Mouse (Mus musculus) liver, embryonic 16.5 days (tissue): ENCODE data around the gene D10Jhu81e. TPM values are rescaled to one million over a fixed set of nuclear protein-coding genes. Genes with fewer than 3 reads are reported as not detected.
"Not testable (repeated sequence)": the region's sequence is repeated elsewhere in the genome, so short reads cannot be mapped to it uniquely, and the experiment has no call there.

Source experiments
- ATAC-seq: fragments of 200-750 bp; cut with Nextera tagmentation; 2 replicates; pipeline ENCODE4 v1.8.0; 2017; ENCODE audit warnings: low read depth, mild to moderate bottlenecking, moderate number of reproducible peaks, moderate library complexity
- H3K27ac ChIP-seq: fragments of 300-500 bp; sonication (generic); 2 replicates; pipeline ENCODE4 v1.5.1; 2014; ENCODE audit warnings: mild to moderate bottlenecking, low read length
- H3K27me3 ChIP-seq: fragments of 300-500 bp; sonication (generic); 2 replicates; pipeline ENCODE4 v1.6.1; 2014; ENCODE audit warnings: low read depth, low read length, mixed read lengths; ENCODE audit not compliant: control insufficient read depth, insufficient read depth
- H3K36me3 ChIP-seq: fragments of 300-500 bp; sonication (generic); 2 replicates; pipeline ENCODE4 v1.6.1; 2014; ENCODE audit warnings: mild to moderate bottlenecking; ENCODE audit not compliant: control insufficient read depth, insufficient read depth
- H3K4me1 ChIP-seq: fragments of 300-500 bp; sonication (generic); 2 replicates; pipeline ENCODE4 v1.6.1; 2014; ENCODE audit warnings: low read depth, low read length, mixed read lengths; ENCODE audit not compliant: control insufficient read depth
- H3K4me2 ChIP-seq: fragments of 300-500 bp; sonication (generic); 2 replicates; pipeline ENCODE4 v1.6.1; 2014; ENCODE audit warnings: low read depth, low read length, mixed read lengths
- H3K4me3 ChIP-seq: fragments of 300-500 bp; sonication (generic); 2 replicates; pipeline ENCODE4 v1.5.1; 2014; ENCODE audit warnings: low read depth, mild to moderate bottlenecking, low read length
- H3K9ac ChIP-seq: fragments of 300-500 bp; sonication (generic); 2 replicates; pipeline ENCODE4 v1.6.1; 2014; ENCODE audit warnings: low read depth, low read length
- H3K9me3 ChIP-seq: fragments of 300-500 bp; sonication (generic); replicated peaks from 2 replicates; pipeline ENCODE4 v1.6.1; 2016; ENCODE audit warnings: low read length; ENCODE audit not compliant: control insufficient read depth
- WGBS: fragments of 180-500 bp; shearing (Covaris S2); extraction: QIAGEN DNeasy Blood & Tissue Kit; methylation state at CpG from one replicate; pipeline ENCODE4 v1.1.7; 2014; ENCODE audit not compliant: insufficient replicate concordance; 5-methylcytosine and 5-hydroxymethylcytosine counted together
- polyA plus RNA-seq: library from polyadenylated mRNA; unstranded; fragments of >200 nt; fragmentation: Nextera tagmentation; extraction: Ambion mirVana; gene quantifications from 2 replicates; pipeline ENCODE4 v1.2.1, GENCODE M21; 2015

Gene D10Jhu81e
- polyA plus RNA-seq, 1 experiment from 2014 or later = 21.7 TPM

DNA sequence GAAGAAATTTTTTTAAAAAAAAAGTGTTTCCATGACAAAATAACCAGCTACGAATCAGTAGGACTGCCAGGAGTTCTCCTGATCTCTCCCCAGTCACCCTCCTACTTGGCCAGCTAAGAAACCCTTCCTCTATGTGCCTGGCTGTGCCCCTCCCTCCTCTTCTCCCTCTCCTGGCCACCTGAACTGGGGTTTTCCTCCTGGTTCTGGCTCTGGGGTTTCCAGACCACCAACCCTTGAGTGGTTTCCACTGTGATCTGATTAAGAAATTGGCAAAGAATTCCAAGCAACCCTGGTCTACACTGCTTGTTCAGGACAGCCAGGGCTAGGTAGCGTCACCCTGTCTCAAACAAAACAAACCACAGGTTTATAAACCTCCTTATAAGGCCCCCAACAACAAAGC, 40.9 kb downstream of the D10Jhu81e start:
- no peak for ATAC-seq
- H3K4me2 ChIP-seq = no peak overlapping the region
- 43% methylated on average over 2 of the region's 2 CpGs for WGBS
- no peaks in the 10 kb centered on the region for H3K27me3 ChIP-seq
- 0 out of 2 replicates have a peak, but pooled peaks cover 3% of the 10 kb centered on the region for H3K4me1 ChIP-seq
- H3K36me3 ChIP-seq = no peaks in the 10 kb centered on the region
- no peak overlapping the region for H3K27ac ChIP-seq
- H3K9ac ChIP-seq = no peak overlapping the region
- no peak overlapping the region for H3K4me3 ChIP-seq
- no peaks in the 10 kb centered on the region for H3K9me3 ChIP-seq

DNA sequence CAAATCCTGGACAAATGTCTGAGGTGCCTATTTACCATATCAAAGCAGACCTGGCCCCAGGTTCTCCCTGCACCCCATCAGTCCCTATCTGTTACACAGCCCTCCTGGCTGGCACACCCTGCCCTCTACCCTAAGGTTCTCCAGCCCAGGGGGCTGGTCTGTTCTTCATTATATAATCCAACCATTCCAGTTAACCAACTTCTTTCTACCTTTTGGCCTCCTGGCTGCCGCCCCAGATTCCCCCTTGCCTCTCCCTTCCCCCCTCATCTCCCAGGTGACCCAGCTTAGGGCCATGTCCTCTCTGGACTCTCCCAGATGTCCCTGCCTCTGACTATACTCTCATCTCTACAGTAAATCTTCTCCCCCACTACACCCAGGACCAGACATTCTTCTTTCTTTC, 41.7 kb downstream of the D10Jhu81e start:
- Histone ChIP-seq H3K9me3 (no peaks in the 10 kb centered on the region), H3K4me3 (no peak overlapping the region), H3K9ac (no peak overlapping the region), H3K27ac (no peak overlapping the region), H3K36me3 (no peaks in the 10 kb centered on the region), H3K27me3 (no peaks in the 10 kb centered on the region), H3K4me2 (no peak overlapping the region), H3K4me1 (0 out of 2 replicates have a peak, but pooled peaks cover 3% of the 10 kb centered on the region)
- WGBS = 38% methylated on average over 1 of the region's 1 CpGs
- ATAC-seq = no peak

DNA sequence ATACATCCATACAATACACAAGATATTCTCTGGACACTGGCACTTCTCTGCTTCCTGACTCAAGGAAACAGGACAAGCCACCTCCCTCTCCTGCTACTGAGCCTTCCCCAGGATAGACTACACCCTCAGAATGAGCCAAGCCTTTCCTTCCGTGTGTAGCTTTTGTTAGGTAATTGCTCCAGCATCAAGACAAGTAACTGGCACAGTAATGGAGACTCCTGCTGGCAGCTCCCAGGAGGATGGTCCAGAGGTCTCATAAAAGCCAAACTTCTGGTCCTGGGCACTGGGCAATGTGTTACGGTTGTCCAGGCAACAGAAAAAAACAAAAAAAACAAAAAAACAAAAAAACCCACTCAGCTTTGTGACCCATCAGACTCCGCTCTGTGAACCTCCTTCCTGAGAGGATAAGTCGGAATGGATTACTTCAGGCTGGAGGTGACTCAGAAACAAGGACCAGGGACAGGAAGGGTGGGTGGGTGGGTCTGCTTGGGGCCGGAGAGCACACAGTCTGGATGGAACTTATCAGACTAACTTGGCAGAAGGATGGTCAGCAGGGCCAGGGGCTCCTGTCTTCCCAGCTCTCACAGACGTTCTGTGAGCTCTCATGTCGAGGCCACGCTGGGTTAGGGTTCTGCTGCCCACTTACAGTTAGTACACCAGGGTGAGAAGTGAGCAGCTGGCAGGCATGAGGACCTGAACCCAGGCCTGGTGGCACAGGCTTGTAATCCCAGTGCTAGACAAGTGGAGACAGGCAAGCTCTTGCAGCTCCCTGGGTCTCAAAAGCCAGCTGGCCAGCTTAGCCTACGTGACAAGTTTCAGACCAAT, 42.3 kb downstream of the D10Jhu81e start:
- no peak for ATAC-seq
- Histone ChIP-seq H3K27me3 (no peaks in the 10 kb centered on the region), H3K36me3 (no peaks in the 10 kb centered on the region), H3K9ac (no peak overlapping the region), H3K4me1 (0 out of 2 replicates have a peak, but pooled peaks cover 3% of the 10 kb centered on the region), H3K9me3 (no peaks in the 10 kb centered on the region), H3K4me3 (no peak overlapping the region), H3K4me2 (no peak overlapping the region), H3K27ac (no peak overlapping the region)
- WGBS = 60% methylated on average over 9 of the region's 9 CpGs

DNA sequence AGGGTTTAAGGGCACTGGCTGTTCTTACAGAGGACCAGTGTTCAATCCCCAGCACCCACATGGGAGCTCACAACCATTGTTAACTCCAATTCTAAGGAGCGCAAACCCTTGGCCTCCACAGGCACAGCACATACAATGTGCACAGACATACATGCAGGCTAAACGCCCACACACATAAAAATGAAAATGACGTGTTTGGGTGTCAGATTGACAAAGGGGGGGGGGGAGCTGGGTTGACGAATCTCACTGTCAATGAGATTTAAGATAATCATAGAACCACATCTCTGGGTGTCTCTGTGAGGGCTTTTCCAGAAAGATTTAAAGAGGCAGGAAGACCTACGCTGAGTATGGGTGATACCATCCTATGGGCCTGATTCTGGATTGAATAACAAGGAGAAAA, 43.3 kb downstream of the D10Jhu81e start:
- Histone ChIP-seq H3K36me3 (no peaks in the 10 kb centered on the region), H3K4me1 (0 out of 2 replicates have a peak, but pooled peaks cover 3% of the 10 kb centered on the region), H3K4me3 (no peak overlapping the region), H3K9ac (no peak overlapping the region), H3K9me3 (no peaks in the 10 kb centered on the region), H3K27ac (no peak overlapping the region), H3K27me3 (no peaks in the 10 kb centered on the region), H3K4me2 (no peak overlapping the region)
- WGBS = 72% methylated on average over 5 of the region's 5 CpGs
- no peak for ATAC-seq

DNA sequence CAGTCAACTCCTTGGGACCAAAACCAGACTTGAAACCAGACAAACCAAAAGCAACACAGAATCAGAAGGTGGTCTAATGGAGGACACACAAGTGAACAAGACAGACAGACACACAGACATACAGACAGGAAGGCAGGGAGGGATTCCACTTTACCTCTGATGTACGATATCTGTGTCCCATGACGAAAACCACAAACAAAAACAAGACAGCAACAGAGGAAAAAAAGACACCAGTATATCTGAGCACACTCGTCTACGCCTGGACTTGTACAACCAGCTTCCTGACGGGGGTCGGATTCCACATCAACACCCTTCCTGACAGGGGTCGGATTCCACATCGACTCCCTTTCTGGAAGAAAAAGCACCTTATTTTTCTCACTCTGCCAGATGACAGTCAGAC, 44.5 kb downstream of the D10Jhu81e start:
- not testable (repeated sequence) for H3K9ac ChIP-seq, H3K36me3 ChIP-seq, H3K9me3 ChIP-seq, H3K27me3 ChIP-seq, H3K4me3 ChIP-seq, H3K4me1 ChIP-seq, H3K27ac ChIP-seq, ATAC-seq, H3K4me2 ChIP-seq
- 53% methylated on average over 8 of the region's 8 CpGs for WGBS

DNA sequence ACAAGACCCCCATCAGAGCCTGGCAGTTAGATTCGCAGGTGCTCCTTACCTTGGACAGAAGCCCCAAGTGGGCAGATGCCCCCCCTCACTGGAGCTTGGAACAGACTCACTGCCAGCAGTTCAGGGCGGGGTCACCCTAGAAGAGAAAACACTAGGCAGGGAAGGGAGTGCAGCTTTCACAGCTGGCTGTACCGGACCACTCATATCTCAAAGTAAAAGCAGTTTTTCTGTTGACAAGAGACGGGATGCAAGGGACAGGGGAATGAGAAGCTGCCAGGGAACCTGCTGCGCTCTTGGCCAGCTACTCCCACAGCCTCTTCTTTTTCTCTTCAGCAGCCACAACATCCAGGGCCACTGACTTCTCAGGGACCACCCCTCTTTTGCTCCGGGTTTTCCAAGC, 45.4 kb downstream of the D10Jhu81e start:
- 31% methylated on average over 6 of the region's 6 CpGs for WGBS
- not testable (repeated sequence) for H3K27ac ChIP-seq, H3K4me1 ChIP-seq, H3K9me3 ChIP-seq, H3K27me3 ChIP-seq, ATAC-seq, H3K4me2 ChIP-seq, H3K36me3 ChIP-seq, H3K9ac ChIP-seq, H3K4me3 ChIP-seq

DNA sequence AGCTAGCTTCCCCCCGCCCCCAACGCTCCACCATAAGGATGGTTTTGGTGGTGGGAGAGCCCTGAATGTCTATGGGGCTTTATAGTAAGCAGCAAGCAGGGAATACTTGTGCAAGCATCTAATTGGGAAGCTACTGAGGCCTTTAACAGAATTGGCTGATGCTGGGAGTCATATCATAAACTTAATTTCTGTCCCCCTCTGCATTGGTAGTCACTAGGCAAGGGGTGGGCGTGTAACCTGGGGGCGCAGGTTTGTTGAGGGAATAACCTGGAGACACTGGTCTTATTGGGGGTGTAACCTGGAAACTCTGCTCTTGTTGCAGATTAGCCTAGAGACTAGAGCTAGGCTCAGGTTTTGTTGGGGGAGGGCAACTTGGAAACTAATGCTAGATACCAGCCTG, 50.2 kb downstream of the D10Jhu81e start:
- Histone ChIP-seq H3K4me1 (0 out of 2 replicates have a peak, but pooled peaks cover 3% of the 10 kb centered on the region), H3K4me2 (no peak overlapping the region), H3K9ac (no peak overlapping the region), H3K9me3 (no peaks in the 10 kb centered on the region), H3K4me3 (no peak overlapping the region), H3K36me3 (no peaks in the 10 kb centered on the region), H3K27me3 (no peaks in the 10 kb centered on the region), H3K27ac (no peak overlapping the region)
- no peak for ATAC-seq
- 71% methylated on average over 4 of the region's 4 CpGs for WGBS

DNA sequence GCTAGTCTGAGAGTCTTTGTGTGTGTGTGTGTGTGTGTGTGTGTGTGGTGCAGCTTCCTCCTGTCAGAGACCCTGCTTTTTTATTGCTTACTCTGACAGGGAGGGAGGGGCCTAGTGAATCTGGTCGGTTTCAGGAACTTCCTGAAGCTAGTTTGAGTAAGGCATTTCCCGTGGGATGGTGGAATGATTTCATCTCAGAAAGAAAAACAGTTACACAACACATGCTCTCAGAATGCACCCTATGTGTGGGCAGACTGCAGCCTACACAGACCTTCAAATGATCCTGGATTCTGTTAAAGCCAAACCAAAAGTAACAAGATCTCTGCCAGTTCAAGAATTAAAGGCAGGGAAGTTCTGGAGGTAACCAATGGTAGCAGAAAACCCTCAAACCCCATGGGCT, 54.4 kb downstream of the D10Jhu81e start:
- no peaks in the 10 kb centered on the region for H3K36me3 ChIP-seq
- ATAC-seq = no peak
- 24% methylated on average over 2 of the region's 2 CpGs for WGBS
- H3K4me2 ChIP-seq = no peak overlapping the region
- H3K27me3 ChIP-seq = no peaks in the 10 kb centered on the region
- H3K9ac ChIP-seq = no peak overlapping the region
- no peaks in the 10 kb centered on the region for H3K9me3 ChIP-seq
- no peak overlapping the region for H3K4me3 ChIP-seq
- no peaks in the 10 kb centered on the region for H3K4me1 ChIP-seq
- H3K27ac ChIP-seq = no peak overlapping the region

DNA sequence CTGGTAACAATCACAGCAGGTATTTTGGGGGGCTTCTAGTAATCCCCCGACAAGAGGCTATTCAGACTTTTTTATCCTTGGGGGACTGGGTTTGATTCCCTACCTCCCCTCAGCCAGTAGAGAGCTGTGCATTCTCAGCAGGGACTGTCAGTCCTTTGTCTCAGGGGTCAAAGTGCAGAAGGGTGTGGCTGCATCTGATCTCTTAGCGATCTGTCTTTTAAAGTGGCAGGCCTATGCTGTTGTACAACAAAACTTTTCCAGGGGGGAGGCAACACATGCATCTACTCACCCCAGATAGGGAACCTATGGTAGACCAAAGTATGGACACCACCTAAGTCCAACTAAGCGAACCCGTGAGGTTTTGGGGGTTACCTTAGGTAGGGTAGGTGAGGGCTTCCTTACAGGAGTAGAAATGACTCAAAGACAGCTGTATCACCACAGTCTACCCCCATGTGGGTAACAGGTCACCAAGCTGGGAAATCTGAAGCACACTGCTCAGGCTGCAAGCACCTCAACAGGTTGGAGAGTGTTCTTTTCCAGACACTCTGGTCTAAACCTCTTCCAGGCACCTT, 55.0 kb downstream of the D10Jhu81e start:
- Histone ChIP-seq H3K4me3 (no peak overlapping the region), H3K27ac (no peak overlapping the region), H3K4me1 (no peaks in the 10 kb centered on the region), H3K9me3 (no peaks in the 10 kb centered on the region), H3K9ac (no peak overlapping the region), H3K36me3 (no peaks in the 10 kb centered on the region), H3K4me2 (no peak overlapping the region), H3K27me3 (no peaks in the 10 kb centered on the region)
- ATAC-seq = no peak
- WGBS = 71% methylated on average over 4 of the region's 4 CpGs
